Mouse (Mus musculus): ENCODE measurements around the gene Tmem63c. TPM values are rescaled to one million over a fixed set of nuclear protein-coding genes. Genes with fewer than 3 reads are reported as not detected.

The Tmem63c gene
- polyA plus RNA-seq, 1 experiment from 2014 or later, result 0.08 TPM

DNA sequence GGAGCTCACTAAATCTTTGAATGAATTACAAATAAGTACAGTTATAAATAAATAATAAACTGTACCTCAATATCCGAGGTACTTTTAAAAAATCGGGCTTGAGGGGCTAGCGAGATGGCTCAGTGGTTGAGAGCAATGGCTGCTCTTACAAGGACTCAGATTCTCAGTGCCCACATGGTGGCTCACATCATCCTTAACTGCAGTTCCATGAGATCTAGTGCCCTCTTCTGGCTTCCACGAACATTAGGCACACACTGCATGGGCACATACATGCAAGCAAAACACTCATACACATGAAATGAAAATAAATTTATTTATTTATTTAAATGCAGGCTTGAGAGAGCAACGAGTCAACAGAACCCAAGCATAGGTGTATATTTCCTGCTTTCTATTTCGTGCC lies 25.2 kb upstream of the Tmem63c start:
- peaks cover 5% of the 10 kb centered on the region for H3K27me3 ChIP-seq (ENCODE audit: control insufficient read depth, insufficient read depth, low read length)
- H3K9me3 ChIP-seq (ENCODE audit: control insufficient read depth, low read length), result no peaks in the 10 kb centered on the region
- 74% methylated on average over 6 of the region's 6 CpGs for WGBS
- no peak overlapping the region for H3K4me3 ChIP-seq (ENCODE audit: low read length)
- no peaks in the 10 kb centered on the region for H3K36me3 ChIP-seq (ENCODE audit: control insufficient read depth, insufficient read depth, low read length)
- H3K27ac ChIP-seq (ENCODE audit: low read depth, low read length), result no peak overlapping the region
- H3K4me2 ChIP-seq (replicated peaks; ENCODE audit: low read depth, low read length), result no peak overlapping the region
- no peak for ATAC-seq (ENCODE audit: low FRiP score, low TSS enrichment)
- no peaks in the 10 kb centered on the region for H3K4me1 ChIP-seq (ENCODE audit: control insufficient read depth, insufficient read depth, low read length)
- no peak overlapping the region for H3K9ac ChIP-seq (ENCODE audit: low read depth, low read length)

DNA sequence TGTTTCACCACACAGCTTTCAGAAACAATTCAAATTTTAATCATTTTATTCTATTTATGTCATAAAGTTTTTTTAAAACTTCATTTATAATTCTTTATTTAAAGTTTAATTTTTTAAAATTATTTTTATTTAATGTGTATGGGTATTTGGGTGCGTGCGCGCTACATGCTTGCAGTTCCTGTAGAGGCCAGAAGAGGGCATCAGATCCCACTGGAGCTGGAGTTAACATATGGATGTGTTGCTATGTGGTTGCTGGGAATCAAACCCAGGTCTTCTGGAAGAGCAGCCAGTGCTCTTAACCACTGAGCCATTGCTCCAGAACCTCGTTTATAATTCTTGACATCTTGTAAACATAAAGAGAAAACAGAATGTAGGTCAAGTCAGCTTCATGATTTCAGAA lies 22.4 kb upstream of the Tmem63c start:
- 85% methylated on average over 4 of the region's 4 CpGs for WGBS
- no peak overlapping the region for H3K4me2 ChIP-seq (replicated peaks; ENCODE audit: low read depth, low read length)
- no peak overlapping the region for H3K4me3 ChIP-seq (ENCODE audit: low read length)
- no peak overlapping the region for H3K9ac ChIP-seq (ENCODE audit: low read depth, low read length)
- no peak for ATAC-seq (ENCODE audit: low FRiP score, low TSS enrichment)
- no peaks in the 10 kb centered on the region for H3K4me1 ChIP-seq (ENCODE audit: control insufficient read depth, insufficient read depth, low read length)
- no peaks in the 10 kb centered on the region for H3K36me3 ChIP-seq (ENCODE audit: control insufficient read depth, insufficient read depth, low read length)
- H3K27ac ChIP-seq (ENCODE audit: low read depth, low read length), result no peak overlapping the region
- no peaks in the 10 kb centered on the region for H3K9me3 ChIP-seq (ENCODE audit: control insufficient read depth, low read length)
- H3K27me3 ChIP-seq (ENCODE audit: control insufficient read depth, insufficient read depth, low read length), result no peaks in the 10 kb centered on the region

DNA sequence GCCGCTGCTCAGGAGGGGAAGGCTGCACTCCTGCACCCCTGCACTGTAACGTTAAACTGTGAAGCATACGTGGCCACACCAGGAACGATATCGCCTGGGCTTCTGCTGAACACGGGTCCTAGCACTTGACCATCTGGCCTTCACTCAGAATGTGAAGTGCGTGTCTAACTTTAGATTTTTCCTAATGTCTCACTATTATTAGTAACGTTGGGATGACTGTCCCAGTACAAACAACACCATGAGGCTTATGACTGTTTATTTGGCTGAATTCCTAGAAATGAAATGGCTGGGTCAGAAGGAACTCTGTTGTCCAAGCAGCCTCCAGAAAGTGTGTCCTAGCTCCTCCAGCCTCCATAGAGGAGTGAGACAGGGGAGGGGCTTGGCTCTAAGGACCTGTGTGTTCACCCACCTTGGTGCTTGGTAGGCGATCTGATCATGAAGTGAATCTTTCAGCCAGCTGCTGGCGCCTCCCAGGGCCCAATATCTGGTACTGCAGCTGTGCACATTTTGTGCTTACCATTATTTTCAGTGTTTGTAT lies 21.8 kb upstream of the Tmem63c start:
- Histone ChIP-seq H3K4me3 (ENCODE audit: low read length) (no peak overlapping the region), H3K9ac (ENCODE audit: low read depth, low read length) (no peak overlapping the region), H3K27me3 (ENCODE audit: control insufficient read depth, insufficient read depth, low read length) (no peaks in the 10 kb centered on the region), H3K4me1 (ENCODE audit: control insufficient read depth, insufficient read depth, low read length) (no peaks in the 10 kb centered on the region), H3K27ac (ENCODE audit: low read depth, low read length) (no peak overlapping the region), H3K4me2 (replicated peaks; ENCODE audit: low read depth, low read length) (no peak overlapping the region), H3K9me3 (ENCODE audit: control insufficient read depth, low read length) (no peaks in the 10 kb centered on the region), H3K36me3 (ENCODE audit: control insufficient read depth, insufficient read depth, low read length) (no peaks in the 10 kb centered on the region)
- no peak for ATAC-seq (ENCODE audit: low FRiP score, low TSS enrichment)
- 73% methylated on average over 10 of the region's 10 CpGs for WGBS

DNA sequence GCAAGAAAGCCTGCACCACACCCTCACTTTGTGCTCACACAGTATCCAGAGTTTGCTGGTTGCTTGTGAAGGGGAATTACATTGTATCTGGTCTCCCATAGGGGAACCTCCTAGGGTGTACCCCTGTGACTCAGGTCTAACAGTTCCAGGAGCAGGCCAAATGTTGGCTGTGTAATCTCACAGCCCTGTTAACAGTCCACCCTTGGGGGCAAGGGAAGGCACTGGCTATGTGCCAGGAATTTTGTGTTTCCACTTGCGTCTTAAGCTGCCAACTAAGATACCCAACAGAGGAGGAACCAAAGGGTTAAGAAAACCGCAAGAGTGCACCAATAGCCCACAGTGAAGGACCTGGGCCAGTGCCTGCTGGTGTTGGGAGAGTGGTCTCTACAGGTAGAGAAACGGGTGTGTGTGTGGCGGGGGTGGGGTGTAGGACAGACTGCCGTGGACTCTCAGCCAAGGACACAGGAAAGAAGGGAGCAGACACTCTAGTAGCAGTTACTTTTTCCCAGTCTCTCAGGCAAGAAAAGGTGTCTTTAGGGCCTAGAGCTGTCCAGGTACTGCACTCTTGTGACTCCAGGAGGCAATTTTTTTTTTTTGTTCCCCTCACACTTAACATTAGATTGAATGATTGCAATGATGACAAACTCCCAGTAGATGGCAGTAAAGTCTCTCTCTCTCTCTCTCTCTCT lies 20.8 kb upstream of the Tmem63c start:
- H3K27me3 ChIP-seq (ENCODE audit: control insufficient read depth, insufficient read depth, low read length), result no peaks in the 10 kb centered on the region
- ATAC-seq (ENCODE audit: low FRiP score, low TSS enrichment), result no peak
- H3K9me3 ChIP-seq (ENCODE audit: control insufficient read depth, low read length), result no peaks in the 10 kb centered on the region
- no peak overlapping the region for H3K27ac ChIP-seq (ENCODE audit: low read depth, low read length)
- H3K36me3 ChIP-seq (ENCODE audit: control insufficient read depth, insufficient read depth, low read length), result no peaks in the 10 kb centered on the region
- H3K9ac ChIP-seq (ENCODE audit: low read depth, low read length), result no peak overlapping the region
- H3K4me2 ChIP-seq (replicated peaks; ENCODE audit: low read depth, low read length), result no peak overlapping the region
- H3K4me3 ChIP-seq (ENCODE audit: low read length), result no peak overlapping the region
- 72% methylated on average over 5 of the region's 5 CpGs for WGBS
- H3K4me1 ChIP-seq (ENCODE audit: control insufficient read depth, insufficient read depth, low read length), result no peaks in the 10 kb centered on the region

DNA sequence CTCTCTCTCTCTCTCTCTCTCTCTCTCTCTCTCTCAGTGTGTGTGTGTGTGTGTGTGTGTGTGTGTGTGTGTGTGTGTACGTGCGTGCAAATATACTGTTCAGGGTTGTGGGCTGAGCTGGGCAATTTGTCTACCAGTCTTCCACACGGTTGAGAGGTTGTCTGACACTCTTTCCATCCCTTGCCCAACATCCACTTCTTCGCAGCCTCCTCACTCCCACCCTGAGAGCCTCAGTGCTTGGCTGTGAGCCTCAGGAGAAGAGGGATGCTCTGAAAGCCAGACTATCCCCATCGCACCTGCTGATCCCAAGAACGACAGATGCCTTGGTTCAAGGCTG lies 20.3 kb upstream of the Tmem63c start:
- Histone ChIP-seq H3K4me1 (ENCODE audit: control insufficient read depth, insufficient read depth, low read length) (no peaks in the 10 kb centered on the region), H3K4me3 (ENCODE audit: low read length) (no peak overlapping the region), H3K36me3 (ENCODE audit: control insufficient read depth, insufficient read depth, low read length) (no peaks in the 10 kb centered on the region), H3K27me3 (ENCODE audit: control insufficient read depth, insufficient read depth, low read length) (no peaks in the 10 kb centered on the region), H3K4me2 (replicated peaks; ENCODE audit: low read depth, low read length) (no peak overlapping the region), H3K9me3 (ENCODE audit: control insufficient read depth, low read length) (no peaks in the 10 kb centered on the region), H3K27ac (ENCODE audit: low read depth, low read length) (no peak overlapping the region), H3K9ac (ENCODE audit: low read depth, low read length) (no peak overlapping the region)
- 50% methylated on average over 6 of the region's 6 CpGs for WGBS
- ATAC-seq (ENCODE audit: low FRiP score, low TSS enrichment), result no peak

DNA sequence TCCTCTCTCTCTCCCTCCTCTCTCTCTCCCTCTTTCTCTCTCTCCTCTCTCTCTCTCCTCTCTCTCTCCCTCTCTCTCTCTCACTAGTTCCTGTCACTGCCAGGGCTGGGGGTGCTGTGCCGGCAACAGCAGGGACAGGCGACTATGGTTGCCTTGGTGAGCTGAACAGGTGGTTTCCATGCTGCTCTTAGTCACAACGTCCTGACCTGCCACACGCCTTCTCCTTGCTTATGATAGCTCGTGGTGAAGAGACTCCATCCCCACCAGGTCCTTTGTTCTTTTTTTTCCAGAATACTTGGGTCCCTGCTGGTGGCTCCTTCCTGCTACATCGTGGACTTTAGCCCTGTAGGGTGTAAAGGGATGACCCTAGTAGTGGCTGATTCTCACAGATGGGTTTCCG lies 18.9 kb upstream of the Tmem63c start:
- Histone ChIP-seq H3K4me3 (ENCODE audit: low read length) (no peak overlapping the region), H3K9me3 (ENCODE audit: control insufficient read depth, low read length) (no peaks in the 10 kb centered on the region), H3K9ac (ENCODE audit: low read depth, low read length) (no peak overlapping the region), H3K27ac (ENCODE audit: low read depth, low read length) (no peak overlapping the region), H3K36me3 (ENCODE audit: control insufficient read depth, insufficient read depth, low read length) (no peaks in the 10 kb centered on the region), H3K4me1 (ENCODE audit: control insufficient read depth, insufficient read depth, low read length) (no peaks in the 10 kb centered on the region), H3K27me3 (ENCODE audit: control insufficient read depth, insufficient read depth, low read length) (no peaks in the 10 kb centered on the region), H3K4me2 (replicated peaks; ENCODE audit: low read depth, low read length) (no peak overlapping the region)
- ATAC-seq (ENCODE audit: low FRiP score, low TSS enrichment), result no peak
- 61% methylated on average over 7 of the region's 7 CpGs for WGBS

DNA sequence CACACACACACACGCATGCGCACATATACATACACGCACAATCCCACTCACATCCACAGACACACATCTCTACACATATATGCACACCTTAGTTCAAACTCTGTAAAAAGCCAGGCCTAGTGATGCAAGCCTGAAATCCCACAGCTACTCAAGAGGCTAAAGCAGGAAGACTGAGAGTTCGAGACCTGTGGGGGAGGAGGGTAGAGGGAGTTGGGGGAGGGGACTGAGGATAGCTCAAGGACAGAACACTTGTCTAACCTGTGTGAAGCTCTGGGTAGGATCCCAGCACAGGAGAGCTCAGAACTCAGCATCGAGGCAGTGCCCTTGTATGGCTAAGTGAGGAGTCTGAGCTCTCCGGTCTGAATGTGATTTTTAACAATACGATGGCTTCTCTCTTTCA lies 18.3 kb upstream of the Tmem63c start:
- no peaks in the 10 kb centered on the region for H3K27me3 ChIP-seq (ENCODE audit: control insufficient read depth, insufficient read depth, low read length)
- H3K4me3 ChIP-seq (ENCODE audit: low read length), result no peak overlapping the region
- WGBS, result 75% methylated on average over 7 of the region's 7 CpGs
- H3K36me3 ChIP-seq (ENCODE audit: control insufficient read depth, insufficient read depth, low read length), result no peaks in the 10 kb centered on the region
- no peak overlapping the region for H3K27ac ChIP-seq (ENCODE audit: low read depth, low read length)
- H3K4me2 ChIP-seq (replicated peaks; ENCODE audit: low read depth, low read length), result no peak overlapping the region
- no peaks in the 10 kb centered on the region for H3K4me1 ChIP-seq (ENCODE audit: control insufficient read depth, insufficient read depth, low read length)
- no peak overlapping the region for H3K9ac ChIP-seq (ENCODE audit: low read depth, low read length)
- H3K9me3 ChIP-seq (ENCODE audit: control insufficient read depth, low read length), result no peaks in the 10 kb centered on the region
- no peak for ATAC-seq (ENCODE audit: low FRiP score, low TSS enrichment)

DNA sequence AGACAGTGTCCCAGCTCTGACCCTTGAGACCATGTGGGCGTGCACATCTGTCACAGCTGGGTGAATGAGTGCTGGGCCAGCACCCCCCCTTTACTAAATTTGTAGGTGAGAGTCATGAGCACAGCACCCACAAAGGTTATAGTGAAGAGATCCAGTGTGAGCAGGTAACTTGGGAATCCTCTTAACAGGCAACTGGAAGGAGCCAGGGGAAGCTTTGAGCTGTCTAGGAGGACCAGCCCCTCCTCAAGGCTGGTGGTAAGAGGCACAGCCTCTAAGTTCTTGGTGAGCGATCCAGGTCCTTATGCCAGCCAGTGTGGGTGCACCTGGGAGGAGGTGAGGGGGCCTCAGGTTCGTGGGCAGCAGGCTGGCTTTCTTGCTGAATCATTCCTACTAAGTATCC lies 17.5 kb upstream of the Tmem63c start:
- no peak for ATAC-seq (ENCODE audit: low FRiP score, low TSS enrichment)
- Histone ChIP-seq H3K27me3 (ENCODE audit: control insufficient read depth, insufficient read depth, low read length) (no peaks in the 10 kb centered on the region), H3K36me3 (ENCODE audit: control insufficient read depth, insufficient read depth, low read length) (no peaks in the 10 kb centered on the region), H3K4me3 (ENCODE audit: low read length) (no peak overlapping the region), H3K4me2 (replicated peaks; ENCODE audit: low read depth, low read length) (no peak overlapping the region), H3K4me1 (ENCODE audit: control insufficient read depth, insufficient read depth, low read length) (no peaks in the 10 kb centered on the region), H3K9ac (ENCODE audit: low read depth, low read length) (no peak overlapping the region), H3K9me3 (ENCODE audit: control insufficient read depth, low read length) (no peaks in the 10 kb centered on the region), H3K27ac (ENCODE audit: low read depth, low read length) (no peak overlapping the region)
- WGBS, result 53% methylated on average over 3 of the region's 3 CpGs

DNA sequence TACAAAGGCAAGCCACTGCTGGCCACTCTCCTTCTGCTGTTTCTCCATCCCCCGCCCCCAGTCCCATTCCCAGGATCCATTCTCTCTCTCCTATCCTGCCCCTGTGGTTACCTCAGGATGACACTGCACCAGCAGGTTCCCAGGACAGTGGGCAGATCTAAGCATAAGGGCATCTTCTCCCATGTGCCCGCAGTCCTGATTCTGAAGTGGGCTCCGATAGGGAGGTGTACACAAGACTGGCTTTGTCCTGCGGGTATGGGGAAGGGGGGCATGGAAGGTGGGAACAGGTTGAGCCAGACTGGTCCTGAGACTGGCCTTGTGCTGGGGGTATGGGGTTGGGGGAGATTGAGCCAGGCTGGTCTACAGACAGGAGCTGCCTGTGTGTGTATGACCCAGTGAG lies 16.5 kb upstream of the Tmem63c start:
- Histone ChIP-seq H3K9me3 (ENCODE audit: control insufficient read depth, low read length) (no peaks in the 10 kb centered on the region), H3K36me3 (ENCODE audit: control insufficient read depth, insufficient read depth, low read length) (no peaks in the 10 kb centered on the region), H3K4me3 (ENCODE audit: low read length) (no peak overlapping the region), H3K27me3 (ENCODE audit: control insufficient read depth, insufficient read depth, low read length) (no peaks in the 10 kb centered on the region), H3K4me1 (ENCODE audit: control insufficient read depth, insufficient read depth, low read length) (no peaks in the 10 kb centered on the region), H3K27ac (ENCODE audit: low read depth, low read length) (no peak overlapping the region), H3K4me2 (replicated peaks; ENCODE audit: low read depth, low read length) (no peak overlapping the region), H3K9ac (ENCODE audit: low read depth, low read length) (no peak overlapping the region)
- no peak for ATAC-seq (ENCODE audit: low FRiP score, low TSS enrichment)
- WGBS, result 94% methylated on average over 4 of the region's 4 CpGs
